Mouse (Mus musculus) MEL (cell line): Measurements from ENCODE around the gene Med13l.

Experiments used
- BHLHE40 ChIP-seq: IDR thresholded peaks from 2 replicates; pipeline ENCODE4 v1.6.1; 2012; ENCODE audit warnings: low read depth, mild to moderate bottlenecking, inconsistent platforms, low read length, improper control_type of control experiment, borderline replicate concordance
- CHD1 ChIP-seq: IDR thresholded peaks from 2 replicates; pipeline ENCODE4 v1.6.1; 2012; ENCODE audit warnings: low read depth, mild to moderate bottlenecking, inconsistent platforms, low read length, improper control_type of control experiment
- CTCF ChIP-seq, 3 experiments: IDR thresholded peaks in 2 of 3; conservative IDR thresholded peaks in 1 of 3; 2 replicates each; pipeline ENCODE4 v1.5.1; 2011 to 2012; ENCODE audit warnings: low read length in 3 of 3, low read depth in 2 of 3, mild to moderate bottlenecking in 2 of 3, improper control_type of control experiment in 1 of 3, inconsistent platforms in 1 of 3, mixed read lengths in 1 of 3, moderate library complexity in 1 of 3; ENCODE audit not compliant: control insufficient read depth in 1 of 3, insufficient read depth in 1 of 3, poor library complexity in 1 of 3, severe bottlenecking in 1 of 3
- E2F4 ChIP-seq: IDR thresholded peaks from 2 replicates; pipeline ENCODE4 v1.6.1; 2011; ENCODE audit warnings: low read depth, low read length, improper control_type of control experiment, borderline replicate concordance
- EP300 ChIP-seq, 2 experiments: IDR thresholded peaks; 2 replicates each; pipeline ENCODE4 v1.6.1; 2011; ENCODE audit warnings: improper control_type of control experiment in 2 of 2, low read length in 2 of 2, low read depth in 1 of 2, mild to moderate bottlenecking in 1 of 2
- MAZ ChIP-seq: IDR thresholded peaks from 2 replicates; pipeline ENCODE4 v1.6.1; 2012; ENCODE audit warnings: low read depth, mild to moderate bottlenecking, inconsistent platforms, low read length, improper control_type of control experiment
- MXI1 ChIP-seq: IDR thresholded peaks from 2 replicates; pipeline ENCODE4 v1.6.1; 2011; ENCODE audit warnings: mild to moderate bottlenecking, low read depth, low read length, improper control_type of control experiment
- MYB ChIP-seq: IDR thresholded peaks from 2 replicates; pipeline ENCODE4 v1.6.1; 2011; ENCODE audit warnings: mild to moderate bottlenecking, low read depth, low read length, improper control_type of control experiment
- POLR2A ChIP-seq, 2 experiments: IDR thresholded peaks; 2 replicates each; pipeline ENCODE4 v1.6.1; 2011 to 2012; ENCODE audit warnings: low read length in 2 of 2, mild to moderate bottlenecking in 2 of 2, control low read depth in 1 of 2, improper control_type of control experiment in 1 of 2, low read depth in 1 of 2, moderate library complexity in 1 of 2; ENCODE audit not compliant: control insufficient read depth in 1 of 2, insufficient read depth in 1 of 2, poor library complexity in 1 of 2
- TCF12 ChIP-seq: IDR thresholded peaks from 2 replicates; pipeline ENCODE4 v1.6.1; 2014; ENCODE audit warnings: low read depth, mild to moderate bottlenecking, inconsistent platforms, low read length, improper control_type of control experiment, moderate library complexity
- USF1 ChIP-seq: IDR thresholded peaks from 2 replicates; pipeline ENCODE4 v1.6.1; 2014; ENCODE audit warnings: low read depth, mild to moderate bottlenecking, inconsistent platforms, low read length, improper control_type of control experiment, moderate library complexity
- ZC3H11A ChIP-seq: IDR thresholded peaks from 2 replicates; pipeline ENCODE4 v1.6.1; 2012; ENCODE audit warnings: low read depth, mild to moderate bottlenecking, inconsistent platforms, low read length, improper control_type of control experiment

DNA sequence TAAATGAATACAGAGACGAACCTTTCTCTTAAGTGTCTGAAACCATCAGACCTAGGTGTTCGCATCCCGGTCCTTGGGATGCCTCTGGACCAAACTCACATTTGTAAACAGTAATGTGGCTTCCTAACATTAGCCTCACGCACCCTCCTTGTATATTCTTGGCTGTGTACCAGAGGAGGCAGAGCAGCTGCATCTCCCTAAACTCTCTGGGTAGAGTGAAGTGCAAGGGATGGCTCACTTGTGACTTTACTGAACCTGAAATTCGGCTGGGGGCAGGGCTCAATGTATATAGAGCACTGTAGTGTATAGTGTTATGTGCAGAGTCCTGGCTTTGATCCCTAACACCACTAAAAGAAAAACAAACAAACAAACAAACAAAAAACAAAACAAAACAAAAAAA is 45.6 kb upstream of the Med13l start:
- TF ChIP-seq BHLHE40 (no peak), CTCF (IDR thresholded peaks at IDR 0.05 in 2 of 3, conservative IDR thresholded peaks at IDR 0.05 in 1 of 3; ENCODE audit: control insufficient read depth in 1 of 3, insufficient read depth in 1 of 3, low read depth in 2 of 3, low read length in 3 of 3, poor library complexity in 1 of 3, severe bottlenecking in 1 of 3) (no peak), MXI1 (no peak), USF1 (no peak), POLR2A (IDR thresholded peaks at IDR 0.05; ENCODE audit: control insufficient read depth in 1 of 2, insufficient read depth in 1 of 2, low read depth in 1 of 2, low read length in 2 of 2, poor library complexity in 1 of 2) (no peak), TCF12 (no peak), EP300 (IDR thresholded peaks at IDR 0.05; ENCODE audit: low read depth in 1 of 2, low read length in 2 of 2) (no peak), ZC3H11A (no peak), E2F4 (no peak), MYB (no peak), CHD1 (no peak), MAZ (no peak)
